Mouse (Mus musculus) liver, postnatal 0 days (tissue): ENCODE results near the gene Clcf1.

Experiments
- CTCF ChIP-seq: sonication (generic); IDR thresholded peaks from 2 replicates; pipeline ENCODE4 v1.5.1; 2016; ENCODE audit warnings: antibody characterized with exemption, low read depth
- EP300 ChIP-seq: IDR thresholded peaks from 2 replicates; pipeline ENCODE4 v1.6.1; 2016; ENCODE audit warnings: antibody characterized with exemption, low read depth, mild to moderate bottlenecking

DNA sequence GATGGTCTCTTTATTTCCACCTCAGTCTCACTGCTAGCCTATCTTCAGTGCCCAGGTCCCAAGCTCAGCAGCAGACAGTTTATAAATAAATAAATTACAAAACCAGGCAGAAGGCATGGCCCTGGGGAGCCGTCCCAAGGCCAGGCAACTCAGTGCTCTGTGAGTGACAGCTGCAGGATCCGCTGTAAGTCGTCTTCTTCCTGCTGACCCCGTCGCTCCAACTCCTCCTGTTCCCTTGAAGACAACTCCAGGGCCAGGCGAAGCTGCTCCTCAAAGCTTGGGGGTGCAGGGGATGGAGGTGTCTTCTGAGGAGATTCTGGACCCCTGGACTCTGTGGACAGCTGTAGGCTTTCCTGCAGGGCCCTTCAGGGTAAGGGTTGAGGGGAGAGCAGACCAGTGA, 56.1 kb downstream of the Clcf1 start:
- TF ChIP-seq CTCF (no peak), EP300 (no peak)
